Mouse (Mus musculus): ENCODE measurements around the gene Riiad1.

DNA sequence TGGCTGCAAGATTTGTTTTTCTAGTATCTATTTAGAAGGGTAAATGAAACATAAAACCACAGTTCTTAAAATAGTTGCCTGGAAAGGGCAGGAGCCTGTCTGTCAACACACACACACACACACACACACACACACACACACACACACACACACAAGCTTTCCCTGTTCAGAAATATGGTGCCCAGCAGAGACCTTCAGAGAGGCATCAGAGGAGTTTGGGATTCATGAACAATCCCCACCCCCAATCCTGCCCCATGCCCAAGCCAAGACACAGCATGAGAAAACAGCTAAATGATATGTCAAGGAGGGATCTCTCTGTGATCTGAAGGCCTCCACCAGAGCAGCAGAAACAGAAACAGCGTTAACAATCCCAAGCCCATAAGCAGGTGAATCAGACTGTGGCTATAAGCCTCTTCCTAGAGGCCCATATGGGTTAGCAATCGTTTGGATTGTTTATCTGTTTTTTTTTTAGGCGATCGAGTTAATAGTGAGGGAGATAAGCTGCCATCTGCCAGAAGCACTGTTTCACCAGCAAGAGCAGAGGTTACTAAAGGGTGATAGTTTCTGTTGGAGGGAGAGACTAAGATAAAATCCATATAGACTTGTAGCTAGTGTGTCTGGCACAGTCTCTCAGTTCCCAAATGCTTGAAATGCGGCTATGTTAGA, 6.4 kb downstream of the Riiad1 start:
- TF ChIP-seq CTCF (IDR thresholded peaks at IDR 0.05; ENCODE audit: low read depth) (no peak), EP300 (IDR thresholded peaks at IDR 0.05; ENCODE audit: low read depth) (no peak)

All from heart, postnatal 0 days (tissue).